Mouse (Mus musculus): Measurements from ENCODE around the gene Otud5.

DNA sequence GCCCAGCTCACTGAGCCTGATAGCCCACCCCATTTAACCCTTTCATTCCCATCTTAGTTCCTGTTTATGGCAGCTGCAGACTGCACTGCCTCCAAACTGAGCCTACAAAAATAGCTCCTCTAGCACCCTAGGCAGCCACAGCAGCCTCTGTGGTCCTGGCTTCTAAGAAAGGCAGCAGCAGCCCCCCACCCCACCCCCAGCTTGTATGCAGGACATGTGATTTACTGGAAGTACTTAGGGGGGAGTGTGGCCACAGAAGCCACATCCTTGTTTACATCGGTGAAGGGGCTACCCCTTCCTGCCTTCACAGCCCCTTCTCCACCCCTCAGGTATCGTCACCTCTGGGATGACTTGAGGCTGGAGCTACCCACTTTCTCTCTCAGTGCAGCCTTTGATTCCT, 24.2 kb downstream of the Otud5 start:
- TF ChIP-seq CTCF (IDR thresholded peaks at IDR 0.05; ENCODE audit: low read depth) (no peak), EP300 (IDR thresholded peaks at IDR 0.05; ENCODE audit: low read depth) (no peak)

Measured in liver, postnatal 0 days (tissue).